Mouse (Mus musculus) kidney, adult 2 months (tissue): Measurements from ENCODE around the gene Hormad2.

Source experiments
- CTCF ChIP-seq: fragments of 200-500 bp; conservative IDR thresholded peaks from 2 replicates; pipeline ENCODE4 v1.5.1; 2011; ENCODE audit warnings: low read depth, mild to moderate bottlenecking, control low read depth, low read length, moderate library complexity, mixed read lengths; ENCODE audit not compliant: insufficient read depth, insufficient read length
- POLR2A ChIP-seq: fragments of 200-500 bp; IDR thresholded peaks from one replicate; pipeline ENCODE4 v1.6.1; 2011; ENCODE audit warnings: low read depth, low read length, control low read depth

- TF ChIP-seq CTCF (no peak), POLR2A (no peak)
Observed at GRCm38 (mm10) chr11:4488798-4489197, 47.9 kb upstream of the Hormad2 start.
